Mouse (Mus musculus): ENCODE results near the gene Fam71b.

Fam71b gene

GRCm38 (mm10) chr11:46386556-46386955 is 9.8 kb upstream of the Fam71b start:
- no peak for DNase-seq

DNA sequence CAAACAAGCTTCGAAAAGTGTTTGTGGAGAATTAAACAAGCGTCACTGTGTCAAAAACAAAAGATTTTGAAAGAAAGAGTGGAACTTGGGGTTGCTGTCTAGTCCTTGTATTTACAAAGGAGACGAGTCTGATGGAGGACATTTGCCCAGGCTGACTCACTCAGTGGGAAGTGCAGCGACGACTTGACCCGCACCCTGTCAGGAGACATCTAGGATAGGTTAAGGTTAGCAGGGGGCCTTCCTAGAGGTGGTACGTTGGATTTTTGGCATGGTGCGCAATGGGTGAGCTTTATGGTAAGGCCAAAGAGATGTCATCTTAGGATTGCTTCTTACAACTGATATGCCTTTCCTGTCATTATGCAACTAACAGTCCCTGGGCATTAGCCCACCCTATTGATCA is 9.3 kb upstream of the Fam71b start:
- no peak for DNase-seq

DNA sequence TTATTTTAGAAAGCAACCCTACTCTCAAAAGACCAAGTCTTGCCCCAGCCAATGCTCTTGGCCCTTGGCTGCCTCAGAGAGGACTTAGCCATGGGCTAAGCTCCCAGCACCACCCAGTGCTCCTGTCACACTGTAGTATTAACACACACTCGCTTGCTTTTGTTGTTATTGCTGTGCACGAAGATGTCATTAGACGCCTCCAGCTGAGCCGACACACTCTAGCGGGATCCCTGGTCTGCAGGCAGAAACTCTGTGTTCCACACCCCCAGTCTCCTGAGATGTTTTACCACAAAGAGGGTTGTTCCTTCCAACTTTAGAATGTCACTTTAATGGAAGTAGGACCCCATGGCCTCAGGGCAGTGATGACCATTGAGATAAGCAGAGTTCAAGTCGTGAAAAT is 7.9 kb upstream of the Fam71b start:
- no peak for DNase-seq

GRCm38 (mm10) chr11:46389336-46390117 is 6.8 kb upstream of the Fam71b start, which contains the start of gene Itk:
Itk (minus strand) TSS chr11:46389515.
- no peak for DNase-seq

DNA sequence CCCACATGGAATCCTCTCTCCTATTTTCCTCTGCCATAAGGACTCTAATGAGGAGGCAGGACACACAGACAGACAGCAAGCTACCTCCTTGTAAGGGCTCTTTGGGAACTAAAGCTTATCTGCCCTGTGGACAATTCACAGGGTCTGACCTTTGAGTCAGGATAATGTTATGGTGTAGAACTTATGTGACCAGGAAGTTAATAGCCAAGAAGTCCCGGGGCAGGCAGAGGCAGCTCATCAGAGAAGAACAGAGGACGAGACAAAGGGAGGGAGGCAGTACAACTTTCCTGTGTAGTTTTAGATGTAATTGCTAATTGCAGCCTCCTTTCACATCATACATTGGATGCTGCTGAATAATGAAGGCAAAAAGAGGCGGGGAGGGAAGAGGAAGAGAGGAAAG is 5.7 kb upstream of the Fam71b start:
- DNase-seq: no peak

- DNase-seq: no peak
Measured at GRCm38 (mm10) chr11:46392890-46393289, 3.5 kb upstream of the Fam71b start.

DNA sequence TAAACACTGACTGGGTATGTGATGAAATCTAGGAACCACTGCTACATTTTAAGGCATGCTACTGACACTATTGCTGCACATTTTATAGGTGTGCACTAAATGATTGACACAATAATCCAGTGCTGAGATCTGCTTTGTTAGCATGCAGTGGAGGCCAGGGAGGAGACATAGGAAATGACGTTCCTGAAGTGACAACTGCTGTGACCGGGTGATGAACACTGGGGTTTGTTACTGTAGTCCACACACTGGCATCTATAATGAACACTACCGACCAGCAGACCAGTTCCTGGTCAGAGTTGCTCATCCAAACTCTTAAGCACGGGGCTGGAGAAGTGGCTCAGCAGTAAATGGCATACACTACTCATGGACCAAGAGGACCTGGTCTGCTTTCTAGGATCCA is 2.9 kb upstream of the Fam71b start:
- no peak for DNase-seq

- no peak for DNase-seq
Measured at GRCm38 (mm10) chr11:46395088-46395487, 1.3 kb upstream of the Fam71b start.

DNA sequence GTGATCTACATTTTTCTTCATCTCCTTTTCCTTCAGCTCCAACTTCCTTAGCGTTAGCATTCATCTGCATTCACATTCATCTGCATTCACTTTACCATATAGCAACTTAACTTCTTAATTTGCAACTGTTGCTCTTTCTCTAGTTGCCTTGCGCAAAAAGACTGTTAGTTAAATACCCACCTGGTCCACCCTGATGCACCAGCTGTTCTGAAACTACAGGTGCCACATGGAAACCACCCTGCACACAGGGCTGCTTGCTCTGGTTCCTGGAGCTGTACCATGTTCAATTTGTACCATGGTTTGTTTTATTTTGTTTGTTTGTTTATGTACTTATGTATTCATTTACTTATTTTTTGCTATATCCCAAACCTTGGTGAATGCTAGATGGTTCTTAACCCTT is 661 bp upstream of the Fam71b start:
- no peak for DNase-seq

DNA sequence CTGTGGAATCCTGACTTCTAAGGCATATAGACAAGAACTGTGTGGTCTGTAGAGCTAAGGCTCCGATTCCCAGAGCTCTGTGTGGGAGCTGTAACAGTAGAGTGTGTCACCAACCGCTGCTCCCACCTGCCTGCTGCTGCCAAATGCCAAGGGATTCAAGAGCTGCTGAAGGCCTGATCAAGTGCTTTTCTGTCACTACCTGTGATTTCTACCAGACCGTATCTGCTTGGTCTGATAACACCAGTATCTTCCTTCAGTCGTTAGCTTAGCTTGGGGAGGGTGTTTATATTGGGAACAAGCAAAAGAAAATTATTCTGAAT is 461 bp downstream of the Fam71b start:
- DNase-seq: no peak

DNA sequence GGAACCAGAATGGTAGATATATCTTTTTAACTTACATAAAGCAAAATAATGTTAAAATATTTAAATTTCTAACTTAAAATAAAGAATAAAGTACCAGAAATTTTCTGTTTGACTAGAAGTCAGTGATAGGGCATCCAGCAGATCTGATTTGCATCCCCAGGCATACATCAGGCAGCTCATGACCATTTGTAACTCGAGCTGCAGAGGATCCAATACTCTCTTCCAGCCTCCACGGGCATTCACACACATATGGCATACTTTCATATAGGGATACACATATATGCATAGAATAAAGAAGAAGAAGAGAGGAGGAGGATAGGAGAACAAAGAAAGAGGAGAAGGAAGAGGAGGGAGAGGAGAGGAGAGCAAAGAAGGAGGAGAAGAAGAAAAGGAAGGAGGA is 1.5 kb downstream of the Fam71b start:
- no peak for DNase-seq

GRCm38 (mm10) chr11:46398473-46398872 is 2.1 kb downstream of the Fam71b start:
- DNase-seq: no peak

- DNase-seq: no peak
Measured at GRCm38 (mm10) chr11:46398933-46399383, 2.6 kb downstream of the Fam71b start.

- no peak for DNase-seq
Measured at GRCm38 (mm10) chr11:46401555-46401954, 5.2 kb downstream of the Fam71b start.

GRCm38 (mm10) chr11:46404986-46405385 is 8.6 kb downstream of the Fam71b start:
- no peak for DNase-seq

- DNase-seq: no peak
Measured at GRCm38 (mm10) chr11:46406721-46407120, 10.4 kb downstream of the Fam71b start.

GRCm38 (mm10) chr11:46410018-46410563 is 13.7 kb downstream of the Fam71b start:
- DNase-seq: no peak

GRCm38 (mm10) chr11:46418438-46418837 is 22.1 kb downstream of the Fam71b start:
- no peak for DNase-seq

DNA sequence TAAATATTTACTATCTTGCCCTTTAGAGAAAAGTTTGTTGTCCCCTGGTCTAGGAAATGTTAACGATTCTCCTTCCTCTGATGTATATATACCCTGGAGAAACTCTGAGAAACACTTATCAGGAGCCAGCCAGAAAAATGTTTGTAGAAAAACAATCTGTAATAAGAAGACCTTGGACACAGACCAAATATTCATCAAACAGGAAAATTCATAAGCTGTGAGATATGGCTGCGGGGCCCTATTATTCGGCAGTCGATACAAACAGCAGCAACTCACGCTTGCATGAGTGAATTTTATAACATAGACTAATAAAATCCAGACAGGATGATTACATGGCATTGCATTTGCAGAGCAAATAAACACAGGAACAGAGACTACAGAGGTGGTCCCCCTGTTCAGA is 22.5 kb downstream of the Fam71b start:
- no peak for DNase-seq

DNA sequence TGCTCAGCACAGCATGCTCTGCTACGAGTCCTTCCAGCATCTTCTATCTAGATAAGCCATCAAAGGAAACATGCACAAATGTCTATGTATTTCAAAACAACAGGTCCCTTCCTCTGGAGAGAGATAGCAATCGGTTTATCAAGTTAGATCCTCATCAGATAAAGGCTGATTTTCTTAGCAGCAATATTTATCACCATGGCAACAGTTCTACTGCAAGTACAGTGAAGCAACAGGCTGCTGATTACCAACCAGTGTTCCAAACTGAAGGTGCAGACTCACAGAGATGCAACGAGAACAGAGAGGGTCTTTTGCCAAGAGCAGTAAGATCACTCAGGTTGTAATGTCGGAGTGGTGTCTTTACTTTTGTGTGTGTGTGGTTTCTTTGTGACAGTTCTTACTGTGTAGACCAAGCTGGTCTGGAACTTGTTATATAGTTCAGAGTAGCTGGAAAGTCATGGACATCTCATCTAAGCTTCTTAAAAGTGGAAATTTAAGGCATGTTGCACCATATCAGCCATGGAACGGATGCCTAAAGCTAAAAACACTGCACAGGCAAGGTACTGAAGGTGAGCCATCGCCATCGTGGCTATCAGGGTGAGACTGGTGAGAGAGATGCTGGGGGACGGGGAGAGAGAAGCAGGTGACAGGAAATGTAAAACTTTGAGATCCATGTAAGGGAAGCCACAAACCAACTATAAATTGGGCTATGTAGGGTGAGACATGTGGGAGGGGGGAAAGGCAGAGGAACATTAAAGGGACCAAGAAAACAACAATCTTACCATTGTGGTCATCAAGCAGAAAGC is 24.9 kb downstream of the Fam71b start:
- no peak for DNase-seq

- DNase-seq: peak; percentile 9
Measured at GRCm38 (mm10) chr11:46428131-46428530, 31.8 kb downstream of the Fam71b start.

DNA sequence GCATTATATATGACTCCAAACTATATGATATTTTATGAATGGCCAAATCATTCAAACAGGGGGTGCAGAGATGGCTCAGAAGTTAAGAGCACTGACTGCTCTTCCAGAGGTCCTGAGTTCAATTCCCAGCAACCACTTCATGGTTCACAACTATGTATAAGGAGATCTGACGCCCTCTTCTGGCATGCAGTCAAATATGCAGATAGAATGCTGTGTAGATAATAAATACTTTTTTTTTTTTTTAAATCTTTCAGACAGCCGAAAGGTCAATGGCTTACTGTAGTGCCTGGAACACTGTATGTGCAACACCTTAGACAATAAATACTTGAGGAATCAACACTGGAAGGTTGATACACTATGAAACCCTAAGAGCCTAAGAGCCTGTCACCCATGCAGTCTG is 33.8 kb downstream of the Fam71b start:
- DNase-seq: no peak

- DNase-seq: peak; percentile 59
Measured at GRCm38 (mm10) chr11:46431129-46431528, 34.8 kb downstream of the Fam71b start.

DNA sequence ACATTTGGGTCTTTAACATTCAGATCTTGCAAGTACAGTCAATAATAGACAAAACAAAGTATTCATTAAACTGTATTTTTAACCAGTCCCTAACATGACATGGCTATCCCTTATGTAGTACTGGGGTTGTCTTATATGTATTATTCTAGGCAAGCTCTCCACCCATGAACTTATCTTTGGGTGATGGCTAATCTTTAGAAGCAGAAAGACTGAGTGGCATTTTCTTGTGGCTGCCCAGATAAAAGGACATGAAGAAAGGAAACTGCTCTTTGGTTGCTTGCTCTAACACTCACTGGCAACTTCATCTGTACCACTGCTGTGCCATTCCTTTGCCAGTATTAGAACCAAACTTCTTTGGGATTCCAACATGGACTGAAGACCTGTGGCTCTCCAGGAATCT is 39.0 kb downstream of the Fam71b start:
- DNase-seq: no peak

All from kidney, adult 18-20 months (tissue).